Mouse (Mus musculus) c-Kit-positive CD71-negative TER-119-negative erythroid progenitor cells, embryonic 14.5 days (primary cell): ENCODE data around the gene Dusp27.
"Not testable (repeated sequence)": the region's sequence is repeated elsewhere in the genome, so short reads cannot be mapped to it uniquely, and the experiment has no call there.

Source experiments
- DNase-seq: peaks from one replicate; pipeline ENCODE4 v3.0.0-alpha.2; 2013; ENCODE audit warnings: low read depth

Gene Dusp27

GRCm38 (mm10) chr1:166142369-166142768 is 14.6 kb upstream of the Dusp27 start:
- DNase-seq: no peak

GRCm38 (mm10) chr1:166141868-166142267 is 14.1 kb upstream of the Dusp27 start:
- not testable (repeated sequence) for DNase-seq

GRCm38 (mm10) chr1:166139620-166140184 is 12.0 kb upstream of the Dusp27 start:
- no peak for DNase-seq

DNA sequence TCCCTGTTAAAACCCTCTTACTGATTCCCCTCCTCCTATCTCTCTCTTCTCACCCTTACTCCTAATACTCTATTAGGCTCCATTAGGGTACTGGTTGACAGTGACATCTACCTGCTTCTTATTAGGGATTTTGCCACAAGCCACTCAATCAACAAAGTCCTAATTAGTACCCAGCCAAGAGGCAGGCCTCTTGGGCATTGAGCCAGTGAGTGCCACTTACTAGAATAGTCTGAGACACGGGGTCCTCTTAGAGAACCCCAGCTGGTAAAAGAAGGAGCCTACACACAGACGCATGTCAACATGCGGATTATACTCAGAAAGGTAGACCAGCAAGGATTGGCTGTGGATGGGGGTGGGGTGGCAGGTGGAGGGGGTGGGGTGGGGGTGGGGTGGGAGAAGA is 11.4 kb upstream of the Dusp27 start:
- no peak for DNase-seq

DNA sequence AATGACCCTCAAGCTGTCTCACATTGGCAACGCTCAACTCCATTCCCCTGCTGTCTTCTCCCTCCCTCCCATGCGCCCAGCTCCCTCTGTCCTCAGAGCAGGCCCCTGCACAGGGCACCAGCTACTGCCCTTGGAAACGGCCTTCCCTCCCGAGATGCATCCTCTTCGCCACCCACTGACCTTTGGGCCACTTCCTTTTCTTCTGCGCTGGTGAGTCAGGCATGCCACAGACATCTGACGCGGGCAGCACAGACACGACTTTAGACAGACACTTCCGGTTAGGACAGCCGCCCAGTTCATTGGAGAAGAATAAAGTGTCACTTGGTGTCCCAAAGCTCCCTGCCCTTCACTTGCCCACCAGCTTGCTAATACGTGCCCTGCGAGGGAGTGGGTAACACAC is 10.4 kb upstream of the Dusp27 start:
- no peak for DNase-seq

GRCm38 (mm10) chr1:166137244-166137938 is 9.7 kb upstream of the Dusp27 start:
- DNase-seq: no peak

DNA sequence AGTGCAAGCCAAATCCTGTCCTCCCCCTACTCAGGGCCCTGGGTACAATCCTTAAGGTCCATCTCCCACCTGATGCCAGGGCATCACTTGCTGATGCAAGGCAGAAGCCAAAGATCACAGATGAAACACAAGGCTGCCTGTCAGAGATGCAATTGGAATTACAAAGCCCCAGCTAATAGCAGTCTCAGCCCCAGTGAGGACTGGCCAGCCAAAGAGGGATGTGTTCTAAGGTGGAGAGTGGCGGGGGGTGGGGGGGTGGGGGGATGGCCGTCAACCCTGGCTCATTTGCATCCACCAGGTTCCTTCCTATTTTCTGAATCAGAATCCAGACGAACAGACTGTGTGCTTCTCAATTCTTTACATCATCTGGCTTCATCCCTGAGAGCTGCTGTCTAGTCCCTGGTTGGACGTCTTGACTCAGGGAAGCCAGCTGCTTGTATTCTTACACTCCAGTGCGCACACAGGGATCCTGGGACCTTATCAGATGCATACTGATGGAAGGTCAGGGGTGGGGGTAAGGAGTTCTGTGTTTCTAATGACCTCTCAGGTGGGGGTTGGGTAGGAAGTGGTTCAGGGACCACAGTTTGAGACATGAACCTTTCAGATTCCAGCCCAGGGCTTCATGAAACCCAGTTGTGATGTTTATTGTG is 7.5 kb upstream of the Dusp27 start:
- DNase-seq: no peak

- DNase-seq: no peak
Observed at GRCm38 (mm10) chr1:166132367-166132766, 4.6 kb upstream of the Dusp27 start.

DNA sequence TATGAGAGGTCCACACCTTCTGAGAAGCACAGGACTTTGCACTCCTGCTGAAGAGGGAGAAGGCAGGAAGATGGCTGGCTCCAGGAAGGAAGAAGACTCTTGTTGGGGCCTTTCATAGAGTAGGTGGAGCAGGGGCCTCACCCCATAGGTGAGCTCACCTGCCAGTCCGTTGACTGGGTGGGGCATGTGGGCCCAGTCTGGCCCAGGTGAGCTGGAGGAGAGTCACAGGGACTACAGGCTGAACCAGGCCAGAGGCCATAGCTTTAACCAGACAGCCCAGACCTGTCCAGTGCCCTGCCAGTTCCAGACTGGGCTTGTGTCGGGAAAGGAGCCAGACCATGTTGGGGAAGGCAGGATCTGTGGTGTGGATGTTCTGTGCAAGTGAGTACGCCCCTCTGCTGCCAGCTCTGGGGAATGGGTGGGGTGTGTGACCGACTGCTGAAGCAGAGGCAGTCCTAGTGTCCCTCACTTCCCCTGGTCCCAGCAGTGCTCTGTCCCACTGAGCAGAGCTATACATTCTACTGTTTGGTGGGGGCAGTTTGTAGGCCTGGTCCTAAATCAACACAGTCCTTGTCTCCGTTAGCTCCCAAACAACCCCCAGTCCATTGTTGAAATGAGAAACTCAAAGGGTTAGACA is 2.6 kb upstream of the Dusp27 start, which contains the start of gene Gpa33:
Gene Gpa33, plus strand, starts transcription at position 15 of the 637 bp plus-strand sequence.
- no peak for DNase-seq

DNA sequence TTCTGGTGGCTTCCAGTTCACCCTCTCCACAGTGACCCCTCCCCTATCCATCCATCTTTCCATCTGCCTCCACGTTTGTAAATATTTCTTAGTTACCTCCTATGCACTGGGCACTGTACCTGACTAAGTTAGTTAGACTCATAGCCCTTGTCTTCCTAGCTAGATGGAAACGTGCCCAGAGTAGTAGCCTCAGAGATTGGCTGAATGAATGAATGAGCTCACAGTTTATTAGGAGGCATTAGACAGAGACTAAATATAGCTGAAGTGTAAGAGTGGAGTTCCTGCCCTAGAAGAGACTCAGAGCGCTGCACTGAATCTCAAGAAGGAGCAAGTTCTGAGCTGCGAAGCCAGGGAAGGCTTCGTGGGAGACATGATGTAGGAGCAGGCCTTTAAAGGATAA is 829 bp upstream of the Dusp27 start:
- no peak for DNase-seq

DNA sequence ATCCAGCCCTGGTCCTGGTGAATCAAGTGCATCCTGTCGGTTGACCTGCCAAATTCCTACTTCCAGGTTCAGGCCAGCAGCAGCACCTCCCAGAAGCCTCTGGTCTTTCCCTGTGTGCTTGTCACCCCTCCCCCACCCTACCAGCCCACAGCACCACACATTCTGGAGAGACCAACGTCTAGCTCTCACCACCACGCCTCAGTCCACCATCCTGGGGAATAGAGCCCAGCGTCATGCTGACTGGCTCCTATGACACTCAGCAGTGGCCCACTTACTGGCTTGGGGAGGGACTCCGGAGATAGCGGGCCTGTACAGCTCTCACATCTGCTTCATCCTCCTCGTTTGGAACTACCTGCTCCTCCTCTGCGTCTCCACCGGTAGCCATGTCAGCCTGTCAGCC is 927 bp downstream of the Dusp27 start:
- no peak for DNase-seq

GRCm38 (mm10) chr1:166126290-166126689 is 1.4 kb downstream of the Dusp27 start:
- no peak for DNase-seq

- DNase-seq: no peak
Observed at GRCm38 (mm10) chr1:166124932-166125593, 2.7 kb downstream of the Dusp27 start.

DNA sequence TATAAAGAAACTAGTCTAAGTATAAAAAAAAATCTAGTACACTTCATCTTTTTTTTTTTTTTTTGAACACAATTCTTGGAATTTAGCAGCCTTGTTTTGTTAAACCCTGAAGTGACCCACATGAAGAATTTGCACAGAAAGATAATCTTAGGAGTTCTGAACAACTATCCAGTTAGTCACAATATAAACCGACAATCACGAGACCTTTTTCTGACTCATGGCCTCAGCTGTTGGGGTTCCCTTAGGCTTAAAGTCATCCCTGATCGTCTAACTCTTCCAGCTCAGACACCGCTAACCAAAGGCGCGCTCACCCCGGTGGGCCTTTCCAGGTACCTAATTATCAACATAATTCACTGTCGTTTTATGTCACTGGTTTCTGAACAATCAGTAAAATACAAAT is 4.0 kb downstream of the Dusp27 start:
- DNase-seq: no peak

GRCm38 (mm10) chr1:166123045-166123444 is 4.7 kb downstream of the Dusp27 start:
- DNase-seq: no peak

GRCm38 (mm10) chr1:166122114-166122513 is 5.6 kb downstream of the Dusp27 start:
- no peak for DNase-seq

DNA sequence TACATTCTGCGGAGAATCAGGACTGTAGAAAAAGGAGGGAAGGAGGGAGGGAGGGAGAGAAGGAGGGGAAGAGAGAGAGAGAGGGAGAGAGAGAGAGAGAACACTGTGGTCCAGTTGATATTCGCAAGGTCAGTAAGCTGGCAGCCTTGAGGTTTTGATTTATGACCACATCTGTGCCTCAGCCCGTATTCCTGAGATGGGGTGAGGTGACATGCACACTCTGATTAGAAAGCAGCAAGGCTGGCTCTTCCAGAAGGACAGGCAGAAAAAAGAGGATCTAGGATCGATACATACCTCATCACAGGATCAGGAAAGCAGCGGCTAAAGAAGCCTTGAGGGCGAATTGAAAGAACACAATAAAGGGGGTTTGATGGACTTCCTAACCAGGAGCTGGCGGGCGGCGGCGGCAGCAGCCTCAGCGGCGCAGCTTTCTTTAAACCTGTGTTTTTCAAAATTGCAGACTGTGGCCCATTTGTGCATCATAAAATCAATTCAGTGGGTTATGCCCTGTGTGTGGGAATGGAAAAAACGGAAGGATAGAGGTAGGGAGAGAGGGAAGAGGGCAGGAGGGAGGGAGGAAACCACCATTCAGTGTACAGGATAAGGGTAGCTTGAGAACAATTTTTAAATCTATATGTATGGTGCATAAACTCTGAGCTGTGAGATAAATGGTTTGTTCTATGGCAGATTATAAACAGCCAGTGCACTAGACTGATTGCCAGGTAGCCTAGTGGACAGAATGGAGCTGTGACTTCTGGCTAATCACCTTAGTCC is 9.7 kb downstream of the Dusp27 start:
- no peak for DNase-seq

DNA sequence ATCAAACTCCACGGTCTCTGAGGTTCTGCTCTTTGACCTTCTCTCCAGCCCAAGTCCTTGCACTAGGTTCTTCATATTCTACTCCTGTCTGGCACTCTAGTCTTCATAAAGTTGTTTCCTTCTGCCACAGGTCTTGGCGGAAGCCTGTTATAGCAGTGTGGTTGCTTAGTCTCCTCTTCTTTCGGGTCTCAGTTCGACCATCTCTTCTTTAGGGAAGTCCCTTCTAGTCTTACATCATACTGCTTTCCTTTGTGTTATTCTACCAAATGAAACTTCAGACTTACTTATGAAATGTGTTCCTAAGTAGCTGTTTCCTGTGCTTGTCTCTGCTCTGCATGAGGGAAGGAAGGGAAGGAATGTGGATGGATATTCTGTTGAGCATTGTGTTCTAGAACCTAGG is 12.0 kb downstream of the Dusp27 start:
- no peak for DNase-seq

- DNase-seq: no peak
Observed at GRCm38 (mm10) chr1:166114986-166115385, 12.7 kb downstream of the Dusp27 start.

GRCm38 (mm10) chr1:166105464-166105863 is 22.3 kb downstream of the Dusp27 start:
- DNase-seq: no peak

- no peak for DNase-seq
Observed at GRCm38 (mm10) chr1:166104858-166105257, 22.9 kb downstream of the Dusp27 start.
